Mouse (Mus musculus): ENCODE results near the gene Pemt. TPM values are rescaled to one million over a fixed set of nuclear protein-coding genes. Genes with fewer than 3 reads are reported as not detected.
A peak's percentile ranks its signal among the peaks of the same experiment; 100 is the strongest.

Gene Pemt
- polyA plus RNA-seq, 1 experiment from 2014 or later, result 16.3 TPM

GRCm38 (mm10) chr11:59930031-59930430 is 116.3 kb downstream of the Pemt start:
- Histone ChIP-seq H3K9ac (ENCODE audit: low read length) (no peak overlapping the region), H3K4me1 (ENCODE audit: control insufficient read depth in 2 of 2, insufficient read depth in 2 of 2, low read length in 2 of 2) (peaks cover 8% of the 10 kb centered on the region in 2 experiments; a peak in 3 of 4 replicates), H3K4me3 (ENCODE audit: control insufficient read depth in 1 of 2, insufficient read depth in 1 of 2, low read depth in 1 of 2, low read length in 2 of 2) (no peak overlapping the region), H3K36me3 (ENCODE audit: control insufficient read depth, insufficient read depth, low read length) (no peaks in the 10 kb centered on the region), H3K27me3 (ENCODE audit: control insufficient read depth, insufficient read depth, low read length) (no peaks in the 10 kb centered on the region), H3K9me3 (ENCODE audit: control insufficient read depth, low read length) (no peaks in the 10 kb centered on the region), H3K27ac (replicated peaks in 1 of 2; ENCODE audit: control insufficient read depth in 1 of 2, insufficient read depth in 1 of 2, low read depth in 2 of 2, low read length in 2 of 2) (no peak overlapping the region), H3K4me2 (ENCODE audit: low read length) (no peak overlapping the region)
- 67% methylated on average over 4 of the region's 4 CpGs for WGBS
- ATAC-seq (ENCODE audit: insufficient number of reproducible peaks, insufficient read depth, low FRiP score, low read depth), result no peak

- H3K27ac ChIP-seq (replicated peaks in 1 of 2; ENCODE audit: control insufficient read depth in 1 of 2, insufficient read depth in 1 of 2, low read depth in 2 of 2, low read length in 2 of 2), result no peak overlapping the region
- ATAC-seq (ENCODE audit: insufficient number of reproducible peaks, insufficient read depth, low FRiP score, low read depth), result no peak
- H3K36me3 ChIP-seq (ENCODE audit: control insufficient read depth, insufficient read depth, low read length), result no peaks in the 10 kb centered on the region
- no peaks in the 10 kb centered on the region for H3K27me3 ChIP-seq (ENCODE audit: control insufficient read depth, insufficient read depth, low read length)
- no peak overlapping the region; the same call in 1 of the 2 replicates for H3K9ac ChIP-seq (ENCODE audit: low read length)
- peak overlapping the region; percentile 26; the same call in 1 of the 2 replicates for H3K4me2 ChIP-seq (ENCODE audit: low read length)
- H3K4me1 ChIP-seq (ENCODE audit: control insufficient read depth in 2 of 2, insufficient read depth in 2 of 2, low read length in 2 of 2), result peaks cover 9 to 19% of the 10 kb centered on the region in 2 experiments; a peak in 3 of 4 replicates
- WGBS, result 17% methylated on average over 7 of the region's 7 CpGs
- H3K4me3 ChIP-seq (ENCODE audit: control insufficient read depth in 1 of 2, insufficient read depth in 1 of 2, low read depth in 1 of 2, low read length in 2 of 2), result no peak overlapping the region
- no peaks in the 10 kb centered on the region for H3K9me3 ChIP-seq (ENCODE audit: control insufficient read depth, low read length)
Measured at GRCm38 (mm10) chr11:59921265-59921664, 125.0 kb downstream of the Pemt start.

Other genes with a start within 250 kb of the Pemt start
- 30.3 and 34.3 TPM in 2 replicates for gene Flcn, start 236.5 kb downstream of the Pemt start, polyA plus RNA-seq (2014; fragmentation: Nextera tagmentation; extraction: Ambion mirVana)
- 38.8 and 40.1 TPM in 2 replicates for gene Nt5m, start 207.0 kb downstream of the Pemt start, polyA plus RNA-seq (2014; fragmentation: Nextera tagmentation; extraction: Ambion mirVana)
- gene Cops3, start 206.7 kb downstream of the Pemt start, polyA plus RNA-seq (2014; fragmentation: Nextera tagmentation; extraction: Ambion mirVana), result 163 and 165 TPM in 2 replicates
- 46.7 and 47.6 TPM in 2 replicates for gene Med9, start 98.3 kb downstream of the Pemt start, polyA plus RNA-seq (2014; fragmentation: Nextera tagmentation; extraction: Ambion mirVana)
- gene Rasd1, start 81.5 kb downstream of the Pemt start, polyA plus RNA-seq (2014; fragmentation: Nextera tagmentation; extraction: Ambion mirVana), result 8.1 and 8.3 TPM in 2 replicates
- 17.3 and 19.0 TPM in 2 replicates for gene Rai1, start 58.5 kb upstream of the Pemt start, polyA plus RNA-seq (2014; fragmentation: Nextera tagmentation; extraction: Ambion mirVana)
- gene Srebf1, start 176.1 kb upstream of the Pemt start, polyA plus RNA-seq (2014; fragmentation: Nextera tagmentation; extraction: Ambion mirVana), result 37.9 and 45.3 TPM in 2 replicates

Measured in heart, embryonic 14.5 days (tissue).